Mouse (Mus musculus): ENCODE data around the gene Rnf144a.
"Not testable (repeated sequence)": the region's sequence is repeated elsewhere in the genome, so short reads cannot be mapped to it uniquely, and the experiment has no call there.

The Rnf144a gene

DNA sequence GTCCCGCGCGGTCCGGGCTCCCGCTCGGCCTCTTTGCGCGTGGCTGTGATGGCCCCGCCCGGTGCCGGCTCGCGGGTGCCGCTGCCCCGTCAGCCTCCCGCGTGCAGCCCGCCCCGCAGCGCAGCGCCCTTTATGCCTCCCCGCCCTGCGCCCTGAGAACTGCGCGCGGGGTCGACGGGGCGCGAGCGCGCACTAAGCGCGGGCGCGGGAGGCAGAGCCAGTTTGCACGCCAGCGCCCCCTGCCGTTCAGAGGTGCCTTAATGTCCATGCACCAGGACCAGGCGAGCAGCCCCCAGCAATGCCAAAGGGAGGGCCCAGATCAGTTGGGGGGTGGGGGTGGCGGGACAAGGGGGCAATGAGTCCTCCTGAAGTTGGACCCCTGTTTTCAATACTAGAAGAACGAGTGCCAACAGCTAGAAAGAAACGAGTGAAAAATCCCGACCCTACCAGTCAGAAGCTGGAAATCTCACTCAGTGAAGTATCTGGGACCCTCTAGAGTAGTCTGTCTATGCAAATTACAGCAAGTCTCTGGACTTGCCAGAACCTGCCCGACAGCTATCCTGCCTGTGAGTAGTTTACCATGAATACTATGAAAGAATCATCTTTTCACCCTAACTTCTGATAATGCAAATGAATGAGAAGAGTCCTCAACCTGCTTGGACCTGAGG is at the start of gene Rnf144a:
TSS of gene Rnf144a (minus strand) at position 151 of the 668 bp plus-strand sequence.
- peak; percentile 88 for DNase-seq (ENCODE audit: low spot score)

DNA sequence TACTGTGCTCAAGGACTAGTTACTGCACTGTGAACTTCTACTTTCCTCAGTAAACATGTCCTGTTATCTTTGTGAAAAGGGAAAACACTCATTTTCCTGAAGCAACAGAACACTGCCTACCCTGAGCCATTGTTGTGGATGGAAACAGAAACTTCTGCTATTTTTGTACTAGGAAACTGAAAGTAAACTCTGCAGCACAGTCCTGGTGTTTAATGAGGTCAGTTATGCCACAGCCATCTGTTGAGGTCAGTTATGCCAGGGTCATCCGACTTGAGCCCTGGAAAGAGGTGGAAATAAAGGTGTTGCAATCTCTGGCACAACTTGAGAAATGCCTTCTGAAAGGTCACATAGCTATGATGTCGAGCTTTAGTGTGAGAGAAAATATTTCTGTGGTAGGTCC is 45.0 kb upstream of the Rnf144a start:
- peak; percentile 66 for DNase-seq (ENCODE audit: low spot score)

DNA sequence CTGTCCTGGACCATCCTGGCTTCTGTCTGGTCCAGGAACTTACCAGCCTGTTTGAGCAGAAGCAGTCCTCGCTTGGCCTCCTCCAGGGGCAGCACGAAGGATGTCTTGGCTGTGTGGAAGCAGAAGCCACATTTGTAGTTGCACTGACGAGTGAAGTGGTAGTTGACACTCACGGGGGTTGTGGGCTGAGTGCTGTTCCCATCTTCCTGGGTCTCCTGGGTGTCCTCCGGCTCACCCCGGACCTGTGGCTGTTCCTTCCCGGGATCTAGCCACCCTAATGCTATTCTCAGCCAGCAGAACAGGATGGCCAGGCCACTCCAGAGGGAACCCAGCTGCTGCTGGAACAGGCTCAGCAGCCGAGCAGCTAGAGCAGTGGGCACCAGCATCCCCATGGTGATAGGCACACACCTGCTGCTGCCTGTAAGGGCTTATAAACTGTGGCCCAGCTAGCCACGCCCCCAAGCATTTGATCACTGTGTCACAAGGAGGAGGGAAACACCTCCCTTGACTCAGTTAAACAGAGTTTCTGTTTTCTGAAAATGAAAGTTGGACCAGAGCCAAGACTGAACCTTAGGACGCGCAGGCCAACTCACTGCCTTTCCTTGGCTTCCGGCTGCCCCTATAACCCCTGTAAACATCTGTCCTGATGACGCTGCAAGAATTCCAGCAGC is 41.1 kb upstream of the Rnf144a start, which contains the start of gene Rsad2:
TSS of gene Rsad2 (minus strand) at position 425 of the 671 bp plus-strand sequence.
- peak; percentile 84 for DNase-seq (ENCODE audit: low spot score)

DNA sequence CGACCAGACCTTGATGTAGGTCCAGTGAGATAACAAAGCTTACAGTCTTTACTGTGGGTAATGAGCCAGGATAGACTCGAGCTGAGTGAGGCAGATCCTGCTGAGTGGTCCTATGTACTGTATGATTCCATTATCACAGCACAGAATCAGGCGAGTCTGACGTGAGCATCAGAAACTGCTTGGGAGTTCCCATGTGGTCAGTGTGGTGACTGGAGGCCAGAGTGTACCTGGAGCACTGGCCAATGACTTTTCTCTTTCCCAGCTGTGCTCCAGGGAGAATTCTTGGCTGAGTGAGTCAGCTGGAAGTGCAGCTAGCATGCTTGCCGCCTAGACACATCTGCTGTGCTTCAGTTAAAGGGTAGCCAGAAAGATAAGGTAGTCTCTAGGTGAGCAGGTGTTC is 39.6 kb upstream of the Rnf144a start:
- DNase-seq (ENCODE audit: low spot score), result no peak

DNA sequence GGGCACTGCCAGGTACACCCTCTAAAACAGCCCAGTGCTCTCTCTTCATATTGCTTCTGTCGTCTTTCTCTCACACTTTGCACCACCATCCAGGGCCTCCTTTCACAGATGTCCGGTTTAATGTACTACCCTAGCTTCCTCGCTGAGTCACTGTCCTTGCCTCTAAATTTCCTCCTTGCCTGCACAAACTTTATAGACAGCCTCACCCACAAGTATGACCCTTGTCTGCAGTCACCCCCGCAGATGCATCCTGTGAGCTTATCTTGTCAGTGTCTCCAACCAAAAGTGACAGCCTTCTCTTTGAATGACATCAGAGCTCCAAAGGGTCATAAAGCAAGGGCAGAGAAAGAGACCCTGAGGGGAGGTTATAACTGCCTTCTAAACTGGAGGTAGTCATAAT is 37.9 kb upstream of the Rnf144a start:
- DNase-seq (ENCODE audit: low spot score), result no peak

DNA sequence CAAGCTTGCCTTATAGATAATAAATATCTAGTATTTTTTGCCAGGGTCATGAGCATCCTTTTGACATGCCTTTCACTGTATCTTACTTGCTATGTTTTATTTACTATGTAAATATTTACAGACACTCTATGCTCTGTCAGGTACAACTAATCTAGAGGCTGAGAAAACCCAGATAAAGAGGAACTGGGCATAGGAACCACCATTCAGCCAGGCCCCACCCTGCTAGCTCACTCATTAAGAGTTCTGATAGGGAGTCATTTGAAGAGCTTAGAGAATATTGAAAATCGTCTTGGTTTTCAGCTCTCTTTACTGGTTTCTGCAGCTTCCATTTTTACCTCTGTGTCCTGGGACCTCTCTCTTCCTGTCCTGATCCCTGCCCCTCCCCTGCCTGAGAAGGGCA is 36.1 kb upstream of the Rnf144a start:
- DNase-seq (ENCODE audit: low spot score), result no peak

DNA sequence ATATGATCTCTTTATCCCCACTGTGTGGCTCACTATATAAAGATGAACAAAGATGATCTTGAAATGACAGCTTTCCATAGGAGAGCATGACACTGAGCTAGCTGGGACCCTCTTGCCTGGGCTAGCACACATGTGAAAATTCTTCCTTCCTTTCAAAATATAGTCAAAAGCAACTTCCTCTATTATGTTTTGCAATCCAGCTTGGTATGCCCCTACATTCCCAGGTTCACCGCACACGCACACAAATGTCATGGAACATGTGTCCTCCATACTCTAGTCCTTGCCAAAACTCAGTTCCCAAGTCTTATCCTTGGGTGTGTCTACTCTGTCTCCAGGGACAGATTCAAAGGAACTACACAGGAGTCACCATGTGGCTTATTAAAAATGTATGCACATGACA is 34.4 kb upstream of the Rnf144a start:
- no peak for DNase-seq (ENCODE audit: low spot score)

DNA sequence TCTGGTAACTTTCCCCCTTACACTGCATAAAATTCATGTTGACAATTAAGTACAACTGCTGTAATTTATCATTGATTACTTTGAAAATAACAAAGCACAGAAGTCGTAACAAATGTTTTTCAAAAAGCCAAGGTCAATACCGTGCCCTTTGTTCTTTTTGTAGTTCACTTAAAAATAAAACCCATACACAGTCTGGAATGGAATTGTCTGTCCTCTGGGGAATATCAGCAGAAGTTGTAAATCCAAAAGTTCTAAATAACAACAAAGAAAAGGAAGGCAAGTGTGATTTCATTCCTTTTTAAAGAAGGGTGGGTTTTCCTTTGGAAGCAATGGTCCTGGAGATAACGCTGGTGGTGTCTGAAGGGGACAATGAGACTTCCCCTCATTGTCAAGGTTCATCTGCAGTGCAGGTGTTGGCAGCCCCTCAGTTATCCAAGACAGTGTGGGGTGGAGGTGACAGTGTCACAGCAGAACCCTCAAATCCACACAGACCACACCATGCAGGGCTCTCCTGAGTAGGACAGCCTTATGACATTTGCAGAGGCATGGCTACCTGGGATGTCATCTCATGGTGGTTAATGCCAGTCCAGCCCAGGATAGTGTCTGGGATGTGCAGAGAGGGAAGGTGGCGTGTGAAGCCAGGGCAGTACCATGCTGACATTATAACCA is 31.5 kb upstream of the Rnf144a start:
- no peak for DNase-seq (ENCODE audit: low spot score)

DNA sequence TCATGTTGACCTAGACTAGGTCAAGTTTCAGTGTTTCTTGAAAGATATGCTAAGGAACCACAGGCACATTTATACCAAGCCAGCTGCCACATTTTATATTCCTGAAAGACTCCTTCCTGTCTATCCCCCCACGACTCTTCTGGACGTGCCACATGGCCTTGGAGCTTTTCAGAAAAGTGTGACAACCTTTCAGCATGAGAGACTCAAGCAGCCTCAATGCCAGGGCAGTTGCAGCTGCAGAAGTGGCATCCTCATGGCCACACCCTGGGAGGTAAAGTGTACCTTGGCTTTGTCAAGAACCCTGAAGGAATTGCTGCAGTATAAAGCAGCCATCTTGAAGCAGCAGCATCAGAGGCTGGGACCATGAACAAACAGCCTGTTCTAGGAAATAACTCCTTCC is 29.5 kb upstream of the Rnf144a start:
- no peak for DNase-seq (ENCODE audit: low spot score)

DNA sequence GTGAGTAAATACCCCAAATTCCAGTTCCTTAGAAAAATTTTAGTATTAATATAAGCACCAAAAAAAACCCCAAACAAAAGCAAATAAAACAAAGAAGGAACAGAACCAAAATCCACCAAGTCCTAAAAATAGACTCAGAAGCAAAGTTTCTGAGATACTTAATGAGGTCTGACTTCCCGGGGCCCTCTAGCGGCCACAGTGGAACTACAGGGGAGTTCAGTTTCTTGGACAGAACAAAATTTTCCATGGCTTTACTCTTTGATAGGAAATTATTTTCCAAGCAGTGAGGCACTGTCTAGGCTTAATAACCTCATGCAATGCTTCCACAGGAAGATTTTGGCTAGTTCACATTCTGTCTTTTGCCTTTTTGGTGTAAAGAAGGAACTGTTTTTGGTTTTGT is 29.0 kb upstream of the Rnf144a start:
- DNase-seq (ENCODE audit: low spot score), result peak; percentile 75

DNA sequence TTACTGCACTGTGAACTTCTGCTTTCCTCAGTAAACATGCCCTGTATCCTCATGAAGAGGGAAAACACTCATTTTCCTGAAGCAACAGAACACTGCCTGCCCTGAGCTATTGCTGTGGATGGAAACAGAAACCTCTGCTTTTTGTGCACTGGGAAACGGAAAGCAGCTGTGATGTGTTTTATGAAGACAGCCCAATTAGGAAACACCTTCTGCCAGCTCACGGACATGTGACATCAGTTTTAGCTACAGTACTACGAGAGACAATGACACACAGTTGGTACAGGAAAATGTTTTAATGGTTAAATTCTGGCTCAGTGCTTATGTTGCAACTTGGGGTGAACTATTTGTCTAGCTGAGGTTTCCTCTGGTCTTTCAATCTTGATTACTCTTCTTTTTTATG is 24.3 kb upstream of the Rnf144a start:
- no peak for DNase-seq (ENCODE audit: low spot score)

DNA sequence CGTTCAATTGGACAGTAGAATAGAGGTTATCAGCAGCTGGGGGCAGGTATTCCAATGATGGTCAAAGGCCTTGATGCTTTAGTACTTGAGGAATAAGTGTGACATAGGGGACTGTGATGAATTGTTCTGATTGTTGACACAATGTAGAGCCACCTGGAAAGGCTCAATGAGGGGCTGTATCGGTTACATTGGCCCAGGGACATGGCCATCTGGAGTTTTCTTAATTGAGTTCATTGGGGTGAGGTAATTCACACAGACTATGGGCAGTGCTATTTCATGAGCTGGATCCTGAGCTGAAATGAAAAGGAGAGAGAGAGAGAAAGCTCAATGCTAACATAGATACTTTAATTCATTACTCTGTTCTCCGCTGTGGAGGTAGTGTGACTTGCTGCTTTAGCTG is 22.9 kb upstream of the Rnf144a start:
- DNase-seq (ENCODE audit: low spot score), result no peak

DNA sequence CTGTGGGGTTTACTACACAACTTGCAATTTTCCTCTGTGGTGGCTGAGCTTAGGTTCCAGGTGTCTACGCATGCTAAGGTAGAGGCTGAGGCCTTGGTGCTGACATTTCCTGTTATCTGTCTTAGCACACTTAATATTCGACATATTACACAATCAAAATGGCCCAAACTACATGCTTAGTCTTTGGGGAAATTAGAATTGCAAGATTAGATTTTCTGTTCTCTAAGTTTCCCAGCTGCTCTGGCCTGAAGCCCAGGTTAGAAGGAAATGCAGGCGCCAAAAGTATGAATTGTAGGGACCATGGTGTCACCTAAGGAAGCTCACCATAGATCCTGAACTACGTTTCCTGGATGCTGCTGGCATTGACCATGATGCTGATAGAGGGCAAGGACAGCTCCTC is 21.3 kb upstream of the Rnf144a start:
- peak; percentile 15 for DNase-seq (ENCODE audit: low spot score)

DNA sequence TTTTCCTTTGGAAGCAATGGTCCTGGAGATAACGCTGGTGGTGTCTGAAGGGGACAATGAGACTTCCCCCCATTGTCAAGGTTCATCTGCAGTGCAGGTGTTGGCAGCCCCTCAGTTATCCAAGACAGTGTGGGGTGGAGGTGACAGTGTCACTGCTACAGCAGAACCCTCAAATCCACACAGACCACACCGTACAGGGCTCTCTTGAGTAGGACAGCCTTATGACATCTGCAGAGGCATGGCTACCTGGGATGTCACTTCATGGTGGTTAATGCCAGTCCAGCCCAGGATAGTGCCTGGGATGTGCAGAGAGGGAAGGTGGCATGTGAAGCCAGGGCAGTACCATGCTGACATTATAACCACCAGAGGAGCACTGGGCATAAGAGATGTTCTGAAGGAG is 13.7 kb upstream of the Rnf144a start:
- not testable (repeated sequence) for DNase-seq (ENCODE audit: low spot score)

DNA sequence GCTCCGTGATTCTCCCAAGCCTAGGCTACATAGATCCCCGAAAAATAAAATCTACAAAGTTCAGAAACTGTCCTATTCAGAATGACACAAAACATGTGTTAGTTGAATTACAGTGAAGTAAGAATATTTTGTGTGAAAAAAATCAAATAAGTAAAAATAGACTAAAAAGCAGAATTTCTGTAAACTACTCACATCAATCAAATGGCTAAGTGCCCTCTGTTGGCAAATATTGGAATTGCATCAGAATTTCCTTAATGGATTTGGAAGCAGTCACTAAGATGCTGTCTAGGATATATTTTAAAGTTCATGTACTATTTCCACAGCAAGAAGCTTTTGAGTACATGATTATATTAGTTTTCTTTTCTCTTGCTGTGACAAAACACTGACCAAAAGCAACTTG is 9.8 kb upstream of the Rnf144a start:
- DNase-seq (ENCODE audit: low spot score), result peak; percentile 56

DNA sequence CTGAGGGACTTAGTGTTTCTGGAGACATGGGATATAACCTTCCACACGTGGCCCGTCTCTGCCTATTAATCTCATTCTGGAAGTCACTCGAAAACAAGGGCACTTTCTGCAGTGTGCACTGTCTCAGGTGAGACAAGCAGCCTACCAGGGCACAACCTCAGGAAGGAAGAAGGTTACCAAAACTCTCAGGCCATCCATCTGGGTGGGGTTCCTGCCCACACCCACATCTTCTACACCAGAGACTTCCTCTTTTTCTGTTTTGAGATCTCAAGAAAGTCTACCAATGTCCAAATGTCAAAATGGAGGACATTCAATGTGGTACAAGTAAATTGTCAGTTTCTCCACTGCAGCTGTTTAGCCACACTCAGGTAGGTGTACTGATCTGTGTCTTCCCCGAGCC is 3.3 kb upstream of the Rnf144a start:
- DNase-seq (ENCODE audit: low spot score), result peak; percentile 40

DNA sequence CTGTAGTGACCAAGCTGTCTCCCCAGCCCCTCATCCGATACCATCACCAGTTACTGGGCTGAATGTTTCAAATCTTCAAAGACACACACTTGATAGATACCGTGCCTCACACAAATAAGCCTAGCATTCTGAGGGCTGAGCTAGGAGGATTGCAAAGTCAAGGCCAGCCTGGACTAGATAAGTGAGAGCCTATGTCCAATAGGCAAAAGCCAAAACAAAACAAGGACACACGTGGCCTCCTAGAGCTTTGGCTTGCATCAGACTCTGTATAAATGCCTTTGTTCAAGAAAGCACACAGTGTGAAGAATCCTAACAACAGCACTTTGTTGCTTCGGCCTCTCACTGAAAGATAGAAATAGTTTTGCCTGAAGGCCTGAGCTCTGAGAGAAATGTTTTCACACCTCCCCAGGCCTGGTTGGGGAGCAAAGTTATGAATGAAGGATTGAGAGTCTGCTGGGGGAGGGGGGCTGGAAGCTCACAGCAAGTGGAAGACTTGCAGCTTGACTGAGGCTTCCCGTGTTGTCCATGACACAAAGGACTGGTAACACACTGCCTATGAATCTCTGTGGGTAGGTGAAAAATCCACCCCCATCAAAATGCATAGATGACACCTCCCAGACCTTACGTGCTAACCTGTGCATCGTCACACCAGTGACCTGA is 1.7 kb upstream of the Rnf144a start:
- DNase-seq (ENCODE audit: low spot score), result no peak

DNA sequence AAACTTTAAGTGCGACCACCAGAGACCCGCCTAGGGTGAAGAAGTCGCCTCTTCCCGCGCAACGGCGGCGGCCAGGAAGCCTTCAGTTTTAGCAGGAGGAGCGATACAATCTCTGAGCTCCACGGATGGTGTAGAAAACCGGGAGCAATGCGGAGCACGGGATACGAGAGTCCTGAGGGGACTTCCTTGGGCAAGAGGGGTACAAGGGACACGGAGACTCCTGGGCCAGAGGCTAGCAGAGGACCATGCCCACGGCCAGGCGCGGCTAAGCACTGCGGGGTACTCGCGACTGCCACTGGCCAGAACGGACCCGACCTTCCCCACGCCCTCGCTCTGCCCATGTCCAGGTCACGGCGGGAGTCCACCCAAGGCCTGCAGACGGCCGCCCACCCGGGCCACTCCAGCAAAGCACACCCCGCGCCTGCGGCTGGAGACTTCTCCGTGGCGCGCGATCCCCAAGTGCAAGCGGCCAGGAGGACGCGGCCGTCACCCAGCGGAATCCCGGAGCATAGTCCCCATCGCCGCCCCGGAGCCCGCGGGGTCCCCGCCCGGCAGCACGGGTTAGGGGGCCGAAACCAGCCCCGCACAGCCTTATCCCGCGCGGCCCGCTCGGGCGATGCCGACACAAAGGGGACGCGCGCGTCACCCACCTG is 477 bp downstream of the Rnf144a start:
- no peak for DNase-seq (ENCODE audit: low spot score)

DNA sequence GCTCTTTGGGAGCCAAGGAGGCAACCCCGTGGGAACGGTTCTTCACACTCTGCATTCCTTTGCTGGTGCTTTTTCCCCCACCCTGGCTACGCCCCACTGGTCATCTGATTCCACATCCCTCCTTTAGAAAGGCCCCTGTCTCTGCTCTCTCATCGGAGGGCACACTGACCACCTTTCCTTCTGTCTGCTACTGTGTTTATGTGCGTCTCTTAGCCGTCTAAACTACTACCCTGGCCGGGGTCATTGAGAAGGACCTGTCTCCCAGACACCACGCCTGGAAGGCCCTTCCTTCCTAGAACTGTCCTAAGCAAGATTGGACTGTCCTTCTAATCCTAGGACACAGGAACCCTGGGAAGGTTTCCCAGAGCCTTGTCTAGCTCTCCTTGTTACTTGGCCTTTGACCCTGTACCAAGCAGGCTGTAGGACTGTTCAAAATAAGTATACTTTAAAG is 1.1 kb downstream of the Rnf144a start:
- DNase-seq (ENCODE audit: low spot score), result no peak

DNA sequence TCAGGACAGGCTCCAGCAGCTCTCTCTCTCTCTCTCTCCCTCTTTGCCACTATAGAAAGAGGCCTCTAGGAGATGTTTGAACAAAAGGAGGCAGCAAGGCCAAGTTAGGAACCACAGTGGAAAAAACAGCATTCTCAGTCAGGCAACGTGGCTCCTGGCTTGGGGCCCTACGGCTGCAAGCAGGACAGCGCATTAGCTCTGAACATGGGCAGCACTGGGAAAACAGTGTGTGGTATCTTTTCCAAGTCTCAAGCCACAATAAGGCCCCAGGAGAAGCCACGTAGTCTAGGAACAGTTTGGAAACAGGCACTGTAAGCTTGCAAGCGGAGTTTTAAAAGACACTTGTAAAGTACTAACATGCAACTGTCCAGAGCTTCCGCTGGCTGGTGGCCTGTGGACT is 2.3 kb downstream of the Rnf144a start:
- no peak for DNase-seq (ENCODE audit: low spot score)

DNA sequence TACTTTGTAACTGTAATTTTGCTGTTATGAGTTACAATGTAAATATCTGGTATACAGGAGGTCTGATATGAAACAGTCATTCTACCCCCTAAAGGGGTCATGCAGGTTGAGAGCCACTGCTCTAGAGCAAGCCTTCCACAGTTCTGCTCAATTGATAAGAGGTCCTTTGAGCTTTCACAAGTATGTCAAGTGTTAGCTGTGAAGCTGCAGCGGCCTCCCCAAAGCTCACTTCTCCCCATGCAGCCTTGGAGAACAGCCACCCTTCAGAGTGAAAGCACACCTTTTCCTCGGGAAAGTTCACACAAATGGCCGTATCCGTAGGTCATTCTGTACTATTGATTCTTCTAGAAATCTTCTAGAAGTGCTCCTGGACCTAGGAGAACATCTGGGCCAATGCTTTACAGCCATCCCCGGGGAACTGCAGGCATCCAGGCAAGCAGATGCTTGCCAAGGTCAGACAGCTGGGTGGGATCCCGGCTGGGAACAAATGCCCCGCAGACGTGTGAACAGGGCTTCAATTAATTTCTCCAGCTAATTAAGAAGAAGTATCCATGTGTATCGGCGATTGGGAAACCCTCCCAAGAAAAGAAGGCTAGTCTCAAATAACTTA is 3.1 kb downstream of the Rnf144a start:
- no peak for DNase-seq (ENCODE audit: low spot score)

DNA sequence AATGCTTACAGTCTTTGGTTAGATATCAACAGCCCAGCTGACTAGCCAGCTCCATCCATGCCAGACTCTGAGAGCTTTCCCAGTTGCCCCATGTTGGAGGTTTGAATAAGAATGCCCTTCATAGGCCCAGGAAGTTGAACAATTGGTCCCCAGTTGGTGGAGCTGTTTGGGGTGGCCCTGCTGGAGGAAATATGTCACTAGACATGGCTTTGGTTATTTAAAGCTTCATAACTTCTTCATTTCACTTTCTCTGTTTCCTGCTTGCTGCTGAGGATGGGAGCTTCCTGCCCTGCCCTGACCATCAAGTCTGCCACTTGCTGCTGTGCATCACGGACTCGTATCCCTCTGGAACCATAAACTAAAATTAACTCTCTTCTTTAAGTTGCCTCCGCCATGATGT is 4.6 kb downstream of the Rnf144a start:
- DNase-seq (ENCODE audit: low spot score), result no peak
